Mouse (Mus musculus) ES-E14 (cell line): Measurements from ENCODE around the gene Kremen1. TPM values are rescaled to one million over a fixed set of nuclear protein-coding genes. Genes with fewer than 3 reads are reported as not detected.

Experiments
- DNase-seq: peaks from one replicate; pipeline ENCODE4 v3.0.0-alpha.2; 2013; ENCODE audit warnings: low read depth, low spot score
- H3K27ac ChIP-seq: 2 replicates; pipeline ENCODE4 v1.5.1; 2012; ENCODE audit warnings: low read depth, mild to moderate bottlenecking, low read length, moderate library complexity, mixed read lengths; ENCODE audit not compliant: poor library complexity, insufficient read depth, severe bottlenecking
- H3K36me3 ChIP-seq: 2 replicates; pipeline ENCODE4 v1.6.1; 2012; ENCODE audit warnings: mild to moderate bottlenecking, low read length, moderate library complexity, mixed read lengths; ENCODE audit not compliant: control insufficient read depth, poor library complexity, insufficient read depth, severe bottlenecking
- H3K4me1 ChIP-seq, 2 experiments: fragments of 150-350 bp in 1 of 2; sonication (generic) in 1 of 2; 2 replicates each; pipeline ENCODE4 v1.6.1; 2012; ENCODE audit warnings: low read length in 2 of 2, mild to moderate bottlenecking in 1 of 2, mixed read lengths in 1 of 2; ENCODE audit not compliant: control insufficient read depth in 2 of 2, insufficient read depth in 2 of 2, poor library complexity in 1 of 2
- H3K4me3 ChIP-seq, 2 experiments: fragments of 150-350 bp in 1 of 2; sonication (generic) in 1 of 2; 2 replicates each; pipeline ENCODE4 v1.5.1; 2012; ENCODE audit warnings: low read length in 2 of 2, low read depth in 1 of 2, mild to moderate bottlenecking in 1 of 2, mixed read lengths in 1 of 2; ENCODE audit not compliant: insufficient read depth in 1 of 2, poor library complexity in 1 of 2, severe bottlenecking in 1 of 2
- H3K9ac ChIP-seq: 2 replicates; pipeline ENCODE4 v1.6.1; 2012; ENCODE audit warnings: low read depth, mild to moderate bottlenecking, low read length, mixed read lengths; ENCODE audit not compliant: poor library complexity, insufficient read depth, severe bottlenecking
- H3K9me3 ChIP-seq: fragments of 150-350 bp; sonication (generic); 2 replicates; pipeline ENCODE4 v1.6.1; 2012; ENCODE audit warnings: low read depth, mild to moderate bottlenecking, low read length; ENCODE audit not compliant: control insufficient read depth, insufficient read depth
- CHD2 ChIP-seq: IDR thresholded peaks from 2 replicates; pipeline ENCODE4 v1.6.1; 2014; ENCODE audit warnings: mild to moderate bottlenecking, low read depth, low read length, inconsistent platforms
- HCFC1 ChIP-seq: IDR thresholded peaks from 2 replicates; pipeline ENCODE4 v1.6.1; 2012; ENCODE audit warnings: low read length, inconsistent platforms, borderline replicate concordance; ENCODE audit not compliant: insufficient read depth
- MAFK ChIP-seq: IDR thresholded peaks from 2 replicates; pipeline ENCODE4 v1.6.1; 2014; ENCODE audit warnings: mild to moderate bottlenecking, low read depth, low read length, inconsistent platforms; ENCODE audit not compliant: insufficient read depth
- ZC3H11A ChIP-seq: IDR thresholded peaks from 2 replicates; pipeline ENCODE4 v1.6.1; 2012; ENCODE audit warnings: low read depth, mild to moderate bottlenecking, inconsistent platforms, low read length, borderline replicate concordance
- ZNF384 ChIP-seq: IDR thresholded peaks from 2 replicates; pipeline ENCODE4 v1.6.1; 2012; ENCODE audit warnings: low read depth, low read length, inconsistent platforms
- in situ Hi-C, 2 experiments: fragments of 600-800 bp; cut with MboI; formaldehyde crosslinking; loops; one replicate each; pipeline ENCODE4 v1.15.1; 2025; ENCODE audit warnings: low sequenced_read_pairs in 2 of 2, inconsistent platforms in 1 of 2; ENCODE audit not compliant: unreplicated experiment in 2 of 2
- total RNA-seq: library from RNA; depleted of rRNA; stranded (reverse); fragments of 300-350 nt; gene quantifications from 2 replicates; pipeline ENCODE4 v1.2.3, GENCODE M21; 2012

The Kremen1 gene
- total RNA-seq, 1 experiment = 17.9 TPM

- H3K9me3 ChIP-seq = no peaks in the 10 kb centered on the region
- no peak for TF ChIP-seq HCFC1
- TF ChIP-seq MAFK = no peak
- no peak for TF ChIP-seq CHD2
- TF ChIP-seq ZC3H11A = no peak
- TF ChIP-seq ZNF384 = no peak
- H3K9ac ChIP-seq = no peak overlapping the region
- no peak overlapping the region for H3K27ac ChIP-seq
- H3K36me3 ChIP-seq = peaks cover 4% of the 10 kb centered on the region; the same call in 1 of the 2 replicates
- in situ Hi-C loops = no loop called here
- no peak overlapping the region for H3K4me3 ChIP-seq
- peaks cover 0 to 5% of the 10 kb centered on the region in 2 experiments; a peak in 1 of 4 replicates for H3K4me1 ChIP-seq
- no peak for DNase-seq
Measured at GRCm38 (mm10) chr11:5192084-5192516, 69.3 kb downstream of the Kremen1 start.

DNA sequence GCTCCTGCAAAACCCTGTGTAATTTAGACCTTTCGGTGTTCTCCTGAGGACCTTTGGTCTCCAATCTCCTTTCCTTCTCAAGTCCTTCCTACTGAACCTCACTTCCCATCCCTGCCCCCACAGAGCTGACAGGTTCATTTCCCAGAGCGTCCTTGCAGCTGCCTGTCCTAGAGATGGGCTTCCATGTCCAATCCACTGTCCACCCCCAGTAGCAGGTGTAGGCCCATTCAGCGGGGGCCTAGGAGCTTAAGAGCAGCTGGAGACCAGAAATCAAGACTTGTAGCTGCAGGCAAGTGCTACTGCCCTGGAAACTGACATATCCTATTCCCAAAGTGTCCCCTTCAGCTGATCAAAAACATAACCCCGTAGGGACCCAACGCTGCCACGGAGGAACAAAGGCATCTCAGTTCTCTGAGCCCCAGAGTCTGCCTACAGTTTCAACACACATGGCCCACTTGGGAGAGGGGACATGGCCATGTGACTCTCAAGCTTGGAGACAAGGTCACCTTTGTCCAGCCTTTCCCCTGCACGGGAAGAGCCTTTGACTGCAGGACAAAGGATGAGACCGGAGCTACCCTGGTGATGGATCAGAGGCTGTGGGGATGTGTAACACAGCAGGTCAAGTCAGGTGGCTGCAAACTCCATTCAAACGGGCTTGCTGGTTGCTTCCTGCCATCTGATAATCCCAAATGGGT is 72.0 kb downstream of the Kremen1 start:
- no peak for DNase-seq
- in situ Hi-C loops = no loop called here
- H3K4me1 ChIP-seq = no peaks in the 10 kb centered on the region; a peak in 2 of 4 replicates

GRCm38 (mm10) chr11:5188170-5188569 is 73.2 kb downstream of the Kremen1 start:
- no peak overlapping the region for H3K9ac ChIP-seq
- H3K9me3 ChIP-seq = no peaks in the 10 kb centered on the region
- TF ChIP-seq HCFC1 = no peak
- no peak for TF ChIP-seq ZNF384
- DNase-seq = no peak
- H3K4me3 ChIP-seq = no peak overlapping the region
- in situ Hi-C loops = no loop called here
- no peak overlapping the region for H3K27ac ChIP-seq
- H3K4me1 ChIP-seq = peaks cover 0 to 4% of the 10 kb centered on the region in 2 experiments; a peak in 2 of 4 replicates
- no peaks in the 10 kb centered on the region for H3K36me3 ChIP-seq

More for the DNA sequence above, 72.0 kb downstream of the Kremen1 start:
- no peaks in the 10 kb centered on the region for H3K36me3 ChIP-seq
- TF ChIP-seq MAFK (no peak), ZNF384 (no peak), HCFC1 (no peak), CHD2 (no peak), ZC3H11A (no peak)
- H3K4me3 ChIP-seq = no peak overlapping the region
- no peak overlapping the region for H3K9ac ChIP-seq
- no peaks in the 10 kb centered on the region for H3K9me3 ChIP-seq
- no peak overlapping the region for H3K27ac ChIP-seq

GRCm38 (mm10) chr11:5184832-5185231 is 76.5 kb downstream of the Kremen1 start:
- H3K4me3 ChIP-seq = no peak overlapping the region
- no peak for TF ChIP-seq ZC3H11A
- TF ChIP-seq MAFK = no peak
- TF ChIP-seq ZNF384 = no peak
- in situ Hi-C loops = no loop called here
- no peak overlapping the region for H3K27ac ChIP-seq
- no peak for DNase-seq
- no peaks in the 10 kb centered on the region for H3K36me3 ChIP-seq
- H3K4me1 ChIP-seq = peaks cover 0 to 4% of the 10 kb centered on the region in 2 experiments; a peak in 2 of 4 replicates
- H3K9me3 ChIP-seq = no peaks in the 10 kb centered on the region
- H3K9ac ChIP-seq = no peak overlapping the region

DNA sequence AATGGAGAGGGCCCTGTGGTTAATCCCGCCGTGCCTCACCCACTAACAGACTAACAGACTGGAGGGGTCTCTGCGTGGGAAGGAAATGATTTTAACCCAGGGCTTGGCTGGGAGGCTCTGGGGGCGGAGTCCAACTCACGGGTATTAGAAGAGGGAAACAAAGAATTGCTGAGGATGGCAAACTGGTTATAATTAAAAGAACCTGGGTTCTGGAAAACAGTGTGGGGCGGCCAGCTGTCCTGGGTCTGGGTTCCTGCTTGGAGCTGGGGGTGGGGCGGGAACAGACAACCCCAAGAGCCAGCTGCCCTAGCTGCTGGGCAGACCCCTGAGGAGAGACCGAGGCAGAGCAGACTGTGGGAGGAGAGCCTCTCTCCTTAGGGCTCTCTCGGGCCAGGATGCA is 77.1 kb downstream of the Kremen1 start:
- H3K36me3 ChIP-seq = no peaks in the 10 kb centered on the region
- no peak for TF ChIP-seq HCFC1
- TF ChIP-seq MAFK = no peak
- TF ChIP-seq CHD2 = no peak
- no peak for TF ChIP-seq ZNF384
- TF ChIP-seq ZC3H11A = no peak
- no peak for DNase-seq
- H3K9ac ChIP-seq = 0 out of 2 replicates have a peak overlapping the region, but pooled peaks have one; percentile 15
- in situ Hi-C loops = no loop called here
- H3K9me3 ChIP-seq = no peaks in the 10 kb centered on the region
- peak overlapping the region; percentile 1 to 10; a peak in 1 of 4 replicates for H3K4me3 ChIP-seq
- no peak overlapping the region for H3K27ac ChIP-seq
- peaks cover 0 to 4% of the 10 kb centered on the region in 2 experiments; a peak in 2 of 4 replicates for H3K4me1 ChIP-seq
